Mouse (Mus musculus) stomach, embryonic 16.5 days (tissue): ENCODE results near the gene Pcyt1a. TPM values are rescaled to one million over a fixed set of nuclear protein-coding genes. Genes with fewer than 3 reads are reported as not detected.
"Not testable (repeated sequence)": the region's sequence is repeated elsewhere in the genome, so short reads cannot be mapped to it uniquely, and the experiment has no call there.

Experiments
- ATAC-seq: fragments of 200-750 bp; cut with Nextera tagmentation; 2 replicates; pipeline ENCODE4 v1.8.0; 2017; ENCODE audit warnings: moderate number of reproducible peaks, moderate TSS enrichment; ENCODE audit not compliant: insufficient read depth, low FRiP score
- H3K27ac ChIP-seq: fragments of 300-500 bp; sonication (generic); 2 replicates; pipeline ENCODE4 v1.5.1; 2014; ENCODE audit warnings: low read length
- H3K27me3 ChIP-seq: fragments of 300-500 bp; sonication (generic); 2 replicates; pipeline ENCODE4 v1.6.1; 2014; ENCODE audit warnings: low read length, control low read depth, mixed read lengths; ENCODE audit not compliant: control insufficient read depth, insufficient read depth
- H3K36me3 ChIP-seq: fragments of 300-500 bp; sonication (generic); 2 replicates; pipeline ENCODE4 v1.6.1; 2014; ENCODE audit warnings: low read length; ENCODE audit not compliant: control insufficient read depth, insufficient read depth
- H3K4me1 ChIP-seq: fragments of 300-500 bp; sonication (generic); 2 replicates; pipeline ENCODE4 v1.6.1; 2014; ENCODE audit warnings: low read length, control low read depth, mixed read lengths; ENCODE audit not compliant: control insufficient read depth, insufficient read depth
- H3K4me2 ChIP-seq: fragments of 300-500 bp; sonication (generic); 2 replicates; pipeline ENCODE4 v1.6.1; 2014; ENCODE audit warnings: low read depth, low read length, mixed read lengths
- H3K4me3 ChIP-seq: fragments of 300-500 bp; sonication (generic); replicated peaks from 2 replicates; pipeline ENCODE4 v1.5.1; 2014; ENCODE audit warnings: mild to moderate bottlenecking, low read length
- H3K9ac ChIP-seq: fragments of 300-500 bp; sonication (generic); 2 replicates; pipeline ENCODE4 v1.6.1; 2014; ENCODE audit warnings: low read length
- H3K9me3 ChIP-seq: fragments of 300-500 bp; sonication (generic); replicated peaks from 2 replicates; pipeline ENCODE4 v1.6.1; 2016; ENCODE audit warnings: low read length, control low read depth; ENCODE audit not compliant: control insufficient read depth
- WGBS: fragments of 180-500 bp; shearing (Covaris S2); extraction: QIAGEN DNeasy Blood & Tissue Kit; methylation state at CpG from one replicate; pipeline ENCODE4 v1.1.7; 2014; 5-methylcytosine and 5-hydroxymethylcytosine counted together
- polyA plus RNA-seq: library from polyadenylated mRNA; unstranded; fragments of >200 nt; fragmentation: Nextera tagmentation; extraction: Ambion mirVana; gene quantifications from 2 replicates; pipeline ENCODE4 v1.2.1, GENCODE M21; 2015

The Pcyt1a gene
- polyA plus RNA-seq, 1 experiment from 2014 or later, result 42.0 TPM

DNA sequence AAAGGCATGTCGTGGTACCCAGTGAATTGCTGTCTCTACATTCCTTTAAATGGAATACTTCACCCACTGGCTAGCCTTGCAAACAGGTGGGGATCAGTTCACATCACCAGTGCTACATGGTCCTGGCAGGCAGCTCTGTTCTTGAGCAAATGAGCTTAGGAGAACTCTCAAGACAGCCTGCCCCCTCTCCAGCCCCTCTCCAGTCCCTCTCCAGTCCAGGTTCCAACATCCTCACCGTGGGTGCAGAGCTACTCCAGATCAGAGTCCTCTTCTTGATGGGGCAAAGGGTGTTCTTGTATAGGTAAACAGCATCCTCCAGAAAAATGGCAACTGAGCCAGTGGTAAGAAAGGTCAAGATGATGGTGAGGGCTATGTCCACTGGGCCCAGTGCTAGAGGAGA lies 48.7 kb downstream of the Pcyt1a start:
- ATAC-seq, result no peak
- H3K4me3 ChIP-seq, result no peak overlapping the region
- 0 out of 2 replicates have a peak, but pooled peaks cover 2% of the 10 kb centered on the region for H3K4me1 ChIP-seq
- no peaks in the 10 kb centered on the region for H3K36me3 ChIP-seq
- no peak overlapping the region for H3K27ac ChIP-seq
- no peaks in the 10 kb centered on the region for H3K27me3 ChIP-seq
- H3K9me3 ChIP-seq, result no peaks in the 10 kb centered on the region
- WGBS, result 64% methylated on average over 2 of the region's 2 CpGs
- H3K4me2 ChIP-seq, result no peak overlapping the region
- H3K9ac ChIP-seq, result no peak overlapping the region

GRCm38 (mm10) chr16:32484431-32484871 lies 53.7 kb downstream of the Pcyt1a start:
- WGBS, result 21% methylated on average over 7 of the region's 7 CpGs
- Histone ChIP-seq H3K9ac (no peak overlapping the region), H3K4me3 (no peak overlapping the region), H3K27ac (no peak overlapping the region), H3K36me3 (no peaks in the 10 kb centered on the region), H3K4me2 (no peak overlapping the region), H3K27me3 (no peaks in the 10 kb centered on the region), H3K9me3 (no peaks in the 10 kb centered on the region), H3K4me1 (0 out of 2 replicates have a peak, but pooled peaks cover 3% of the 10 kb centered on the region)
- ATAC-seq, result peak; percentile 34; the same call in 1 of the 2 replicates

DNA sequence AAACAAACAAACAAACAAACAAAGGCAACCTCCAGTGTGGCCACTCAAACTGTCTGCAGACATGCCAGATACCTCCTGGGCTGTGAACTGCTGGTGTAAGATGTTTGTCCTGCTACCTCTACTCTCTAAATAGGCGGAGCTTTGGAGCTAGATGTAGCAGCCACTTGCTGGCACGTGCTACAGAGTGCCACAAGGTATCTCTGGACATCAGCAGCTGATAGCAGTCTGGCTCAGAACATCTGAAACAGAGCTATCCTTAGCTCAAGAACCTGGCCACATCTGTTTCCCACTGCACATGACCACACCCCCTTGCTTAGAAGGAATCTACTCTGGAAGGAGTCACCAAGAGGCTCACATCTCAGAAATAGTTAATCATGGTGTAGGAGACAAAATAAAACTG lies 54.5 kb downstream of the Pcyt1a start:
- no peak overlapping the region for H3K27ac ChIP-seq
- H3K36me3 ChIP-seq, result no peaks in the 10 kb centered on the region
- 61% methylated on average over 2 of the region's 2 CpGs for WGBS
- no peak overlapping the region for H3K4me2 ChIP-seq
- H3K27me3 ChIP-seq, result no peaks in the 10 kb centered on the region
- no peak for ATAC-seq
- 0 out of 2 replicates have a peak, but pooled peaks cover 3% of the 10 kb centered on the region for H3K4me1 ChIP-seq
- H3K9me3 ChIP-seq, result no peaks in the 10 kb centered on the region
- no peak overlapping the region for H3K4me3 ChIP-seq
- no peak overlapping the region for H3K9ac ChIP-seq

DNA sequence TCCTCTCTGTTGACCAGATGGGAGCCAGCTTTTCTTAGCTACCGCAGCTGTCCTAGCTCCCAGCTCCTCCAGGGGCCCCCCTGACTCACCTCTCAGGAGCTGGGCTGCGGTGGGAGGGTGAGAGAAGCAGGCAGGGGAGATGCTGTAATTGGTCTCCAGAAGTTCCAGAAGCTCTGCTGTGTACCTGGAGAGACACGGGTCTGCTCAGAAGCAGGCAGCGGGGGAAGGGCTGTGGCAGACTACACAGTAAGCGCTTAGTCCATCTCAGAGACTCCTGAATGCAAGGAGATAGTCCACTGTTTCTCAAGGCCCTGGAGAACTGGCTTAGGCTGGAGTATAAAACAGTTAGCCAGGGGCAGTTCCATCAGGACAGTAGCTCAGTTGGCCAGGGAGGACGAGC lies 55.3 kb downstream of the Pcyt1a start:
- Histone ChIP-seq H3K4me3 (no peak overlapping the region), H3K4me2 (no peak overlapping the region), H3K4me1 (0 out of 2 replicates have a peak, but pooled peaks cover 3% of the 10 kb centered on the region), H3K9me3 (no peaks in the 10 kb centered on the region), H3K27ac (no peak overlapping the region), H3K27me3 (no peaks in the 10 kb centered on the region), H3K9ac (no peak overlapping the region), H3K36me3 (no peaks in the 10 kb centered on the region)
- no peak for ATAC-seq
- WGBS, result 65% methylated on average over 6 of the region's 6 CpGs

DNA sequence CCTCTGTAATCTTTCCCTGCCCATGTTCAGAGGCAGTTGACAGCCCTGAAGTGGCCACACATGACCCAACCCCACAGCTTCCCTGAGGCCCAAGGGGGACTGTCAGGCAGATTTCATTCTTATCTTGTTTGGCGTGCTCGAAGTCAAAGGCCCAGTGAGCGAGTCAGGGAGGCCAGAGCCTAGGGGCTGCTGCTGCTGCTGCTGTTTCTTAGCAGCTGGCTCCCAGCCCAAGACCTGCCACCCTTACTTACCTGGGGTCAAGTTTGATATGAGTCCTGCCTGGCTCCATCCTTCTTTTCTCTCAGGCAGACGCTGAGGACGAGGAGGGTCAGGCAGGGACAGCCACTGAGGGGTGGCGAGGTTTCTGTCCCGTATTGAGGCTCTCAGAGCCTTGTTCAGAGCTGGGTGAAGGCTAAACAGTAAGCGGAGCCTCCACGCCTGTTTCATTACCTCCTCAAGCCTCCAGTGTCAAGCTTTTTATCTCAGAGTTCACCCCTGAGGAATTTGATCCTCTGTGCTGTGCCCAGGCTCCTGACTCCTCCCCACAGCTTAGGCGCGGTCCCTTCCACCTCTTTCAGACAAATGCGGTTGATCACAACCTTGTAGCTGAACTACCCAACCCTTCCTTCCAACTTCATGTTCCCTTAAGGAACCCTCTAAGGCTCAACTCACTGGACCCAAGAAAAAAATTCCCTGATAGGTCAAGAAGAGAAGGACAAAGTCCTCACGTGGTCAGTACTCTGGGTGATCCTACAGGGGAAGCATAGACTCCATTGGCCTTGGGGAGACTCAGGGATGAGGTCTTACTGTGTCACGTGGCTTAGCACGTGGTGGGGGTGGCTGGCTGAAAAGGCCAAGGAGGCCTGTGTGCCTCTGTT lies 56.8 kb downstream of the Pcyt1a start, which contains the start of gene Slc51a:
TSS of gene Slc51a (minus strand) at position 646 of the 878 bp plus-strand sequence.
- H3K4me2 ChIP-seq, result 0 out of 2 replicates have a peak within 1 kb of the TSS, but pooled peaks have one; percentile 13

DNA sequence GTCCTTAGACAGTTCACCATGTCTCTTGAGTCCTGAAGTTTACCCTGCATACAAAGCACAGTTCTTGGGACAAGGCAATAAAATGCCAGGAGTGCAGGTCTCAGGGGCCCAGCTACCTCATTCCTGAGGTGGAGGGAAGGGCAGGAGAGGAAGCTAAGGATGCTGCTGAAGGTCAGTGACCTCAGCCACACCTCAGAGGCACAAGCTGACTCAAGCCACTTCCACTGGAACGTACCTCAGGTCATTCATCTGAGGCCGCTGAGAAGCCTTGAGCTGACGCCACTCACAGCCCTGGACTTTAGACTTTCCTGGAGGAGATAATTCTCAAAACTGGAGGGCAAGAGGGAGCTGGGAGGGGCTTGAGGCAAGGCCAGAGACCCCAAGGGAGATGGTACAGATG lies 58.2 kb downstream of the Pcyt1a start:
- H3K36me3 ChIP-seq, result no peaks in the 10 kb centered on the region
- no peak overlapping the region for H3K4me2 ChIP-seq
- H3K27me3 ChIP-seq, result no peaks in the 10 kb centered on the region
- 0 out of 2 replicates have a peak, but pooled peaks cover 3% of the 10 kb centered on the region for H3K4me1 ChIP-seq
- no peak overlapping the region for H3K4me3 ChIP-seq
- ATAC-seq, result no peak; the same call in 1 of the 2 replicates
- H3K27ac ChIP-seq, result no peak overlapping the region
- 85% methylated on average over 3 of the region's 3 CpGs for WGBS
- H3K9me3 ChIP-seq, result no peaks in the 10 kb centered on the region
- H3K9ac ChIP-seq, result no peak overlapping the region

More for the DNA sequence above, 56.8 kb downstream of the Pcyt1a start, which contains the start of gene Slc51a:
- no peaks in the 10 kb centered on the region for H3K27me3 ChIP-seq
- no peak within 1 kb of the TSS for H3K4me3 ChIP-seq
- H3K27ac ChIP-seq, result peak within 1 kb of the TSS; percentile 79
- H3K9me3 ChIP-seq, result no peaks in the 10 kb centered on the region
- WGBS, result 29% methylated on average over 15 of the region's 15 CpGs
- H3K4me1 ChIP-seq, result 0 out of 2 replicates have a peak, but pooled peaks cover 3% of the 10 kb centered on the region
- H3K9ac ChIP-seq, result no peak within 1 kb of the TSS; the same call in 1 of the 2 replicates
- peak; percentile 80 for ATAC-seq
- H3K36me3 ChIP-seq, result no peaks in the 10 kb centered on the region

DNA sequence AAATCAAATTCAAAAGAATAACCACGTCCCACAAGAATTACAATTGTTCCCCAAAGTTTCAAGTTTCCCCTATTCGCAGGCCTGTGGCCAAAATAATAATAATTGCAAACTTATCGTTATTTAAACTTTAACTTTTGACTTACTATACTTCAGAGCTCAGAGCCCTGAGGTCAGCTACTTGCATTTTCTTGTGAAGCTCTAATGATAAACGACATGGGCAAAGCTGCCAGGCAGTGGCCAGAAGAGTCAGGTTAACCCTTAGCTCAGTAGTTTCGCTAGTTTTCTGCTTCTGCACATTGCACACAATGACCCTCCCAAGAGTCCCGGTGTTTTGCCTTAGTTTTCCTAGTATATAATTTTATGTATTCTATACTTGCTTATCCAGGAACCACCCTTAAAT lies 63.6 kb downstream of the Pcyt1a start:
- not testable (repeated sequence) for ATAC-seq, H3K36me3 ChIP-seq, H3K4me1 ChIP-seq, H3K27me3 ChIP-seq, H3K4me2 ChIP-seq, H3K27ac ChIP-seq, H3K4me3 ChIP-seq, H3K9me3 ChIP-seq, H3K9ac ChIP-seq
- WGBS, result 50% methylated on average over 6 of the region's 6 CpGs

DNA sequence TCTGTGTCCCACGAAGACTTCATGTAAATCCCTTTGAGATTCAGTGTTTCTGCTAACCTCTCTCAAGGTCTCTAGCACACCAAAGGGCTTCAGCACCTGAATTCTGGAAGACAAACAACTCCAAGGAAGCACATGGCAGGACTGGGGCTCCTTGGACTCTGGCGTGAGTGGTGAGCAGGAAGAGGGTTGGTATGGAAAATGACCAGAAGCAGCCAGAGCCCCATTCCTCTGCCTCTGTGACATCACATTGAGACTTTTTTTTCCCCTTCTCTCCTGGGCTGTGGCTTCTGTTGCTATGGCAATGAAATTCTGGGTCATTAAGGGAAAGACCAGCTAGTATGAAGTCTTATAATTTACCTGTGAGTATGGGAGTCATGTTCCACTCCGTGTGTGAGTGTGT lies 65.2 kb downstream of the Pcyt1a start, which contains the start of gene Zdhhc19:
TSS of gene Zdhhc19 (plus strand) at position 301 of the 400 bp plus-strand sequence.
- H3K27me3 ChIP-seq, result no peaks in the 10 kb centered on the region
- H3K36me3 ChIP-seq, result no peaks in the 10 kb centered on the region
- no peak within 1 kb of the TSS for H3K9ac ChIP-seq
- no peaks in the 10 kb centered on the region for H3K4me1 ChIP-seq
- ATAC-seq, result no peak
- H3K4me3 ChIP-seq, result no peak within 1 kb of the TSS
- no peaks in the 10 kb centered on the region for H3K9me3 ChIP-seq
- 69% methylated on average over 3 of the region's 3 CpGs for WGBS
- H3K27ac ChIP-seq, result no peak within 1 kb of the TSS
- H3K4me2 ChIP-seq, result no peak within 1 kb of the TSS

DNA sequence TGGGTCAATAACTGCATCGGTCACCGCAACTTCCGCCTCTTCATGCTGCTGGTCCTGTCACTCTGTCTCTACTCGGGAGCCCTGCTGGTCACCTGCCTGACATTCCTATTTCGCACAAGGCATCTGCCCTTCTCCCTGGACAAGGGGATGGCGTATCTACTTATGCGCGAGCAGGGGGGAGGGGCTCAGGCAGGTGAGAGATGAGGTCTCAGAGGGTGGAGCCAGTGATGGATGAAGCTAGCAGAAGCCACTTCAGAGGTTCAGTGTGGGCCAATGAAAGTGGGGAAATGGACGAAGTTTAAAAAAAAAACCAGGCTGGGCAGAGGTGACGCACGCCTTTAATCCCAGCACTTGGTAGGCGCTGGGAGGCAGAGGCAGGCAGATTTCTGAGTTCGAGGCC lies 68.3 kb downstream of the Pcyt1a start:
- WGBS, result 66% methylated on average over 13 of the region's 13 CpGs
- ATAC-seq, result no peak

More for the DNA sequence above, 68.3 kb downstream of the Pcyt1a start:
- Histone ChIP-seq H3K9ac (no peak overlapping the region), H3K4me1 (no peaks in the 10 kb centered on the region), H3K36me3 (no peaks in the 10 kb centered on the region), H3K4me3 (no peak overlapping the region), H3K27ac (no peak overlapping the region), H3K27me3 (no peaks in the 10 kb centered on the region), H3K9me3 (no peaks in the 10 kb centered on the region), H3K4me2 (no peak overlapping the region)
